Mouse (Mus musculus) thymus, postnatal 14 days (tissue): ENCODE data around the gene Gse1.

Experiments
- DNase-seq: peaks from one replicate; pipeline ENCODE4 v3.0.0; 2021

Gse1 gene

DNA sequence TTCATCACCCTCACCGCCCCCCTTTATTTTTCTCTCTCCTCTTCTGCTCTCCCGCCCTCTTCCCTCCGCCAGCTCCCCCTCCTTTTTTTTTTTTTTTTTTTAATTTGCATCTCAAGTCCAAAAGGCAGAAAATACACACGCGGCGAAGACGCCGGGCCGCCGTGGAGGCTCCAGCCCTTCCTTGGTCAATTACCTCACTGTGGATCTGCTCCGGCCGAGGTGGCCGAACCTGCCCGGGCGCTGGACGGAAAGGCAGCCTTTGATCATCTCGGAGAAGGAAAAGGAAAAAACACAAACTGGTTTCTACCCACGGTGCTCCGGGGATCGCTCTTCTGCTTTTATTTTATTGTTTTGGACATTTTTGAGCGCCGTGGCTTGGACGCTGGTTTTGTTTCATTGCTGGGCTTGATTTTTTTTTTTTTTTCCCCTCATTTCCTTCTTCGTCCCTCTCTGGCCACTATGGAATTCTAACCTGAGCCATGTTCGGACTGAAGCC is 260.4 kb downstream of the Gse1 start:
- no peak for DNase-seq

DNA sequence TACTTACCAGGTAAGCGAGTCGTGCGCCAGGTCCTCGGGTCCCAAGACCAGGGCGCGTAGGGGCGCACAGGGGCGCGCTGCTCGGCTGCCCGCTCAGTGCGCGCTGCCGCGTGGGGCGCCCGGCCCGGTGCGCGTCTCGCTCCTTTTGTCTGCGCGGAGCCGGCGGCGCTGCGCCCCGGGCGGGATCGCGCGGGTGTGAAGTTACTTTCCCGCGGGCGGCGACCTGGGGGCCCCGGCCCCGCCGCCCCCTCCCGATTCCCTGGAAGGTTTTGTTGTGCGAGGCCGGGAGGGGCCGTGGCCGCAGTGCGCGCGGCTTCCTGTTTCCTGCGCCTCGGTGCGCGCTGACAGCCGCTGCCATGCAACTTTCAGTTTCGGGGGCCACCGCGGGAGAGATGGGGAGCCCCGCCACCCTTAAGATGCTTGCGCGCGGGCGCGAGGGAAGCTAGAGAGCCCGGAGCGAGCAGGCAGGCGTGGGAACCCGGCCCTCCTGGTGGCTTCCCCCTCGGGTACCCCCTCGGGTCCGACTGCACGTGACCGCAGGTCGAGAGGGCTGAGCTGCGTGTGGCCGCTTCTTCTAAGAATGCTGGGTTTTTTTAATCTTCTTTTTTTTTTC is 261.0 kb downstream of the Gse1 start:
- DNase-seq = peak; percentile 93

DNA sequence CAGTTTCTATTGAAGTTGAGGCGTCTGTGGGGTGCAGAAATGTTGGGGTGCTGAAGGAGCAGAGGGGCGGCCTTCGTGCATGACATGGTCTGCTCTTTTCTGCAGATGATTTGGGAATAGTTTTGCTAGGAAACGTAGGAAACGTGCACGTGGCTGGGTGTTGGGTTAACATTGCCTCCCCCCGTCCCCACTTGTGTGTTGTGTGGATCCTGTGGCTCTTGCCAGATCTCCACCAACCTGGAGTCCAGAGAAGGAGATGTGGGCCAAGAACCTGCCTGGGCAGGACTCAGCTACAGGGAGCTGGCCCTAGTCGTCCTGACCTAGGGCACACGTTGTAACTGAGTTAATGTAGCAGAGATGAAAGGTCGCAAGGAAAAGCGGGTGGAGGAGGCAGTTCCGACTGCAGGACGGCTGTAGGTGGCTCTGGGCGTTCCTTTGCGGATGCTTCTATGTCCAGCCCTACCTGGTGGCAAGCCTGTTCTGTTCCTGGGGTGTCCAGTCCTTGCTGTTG is 261.6 kb downstream of the Gse1 start:
- DNase-seq = no peak

DNA sequence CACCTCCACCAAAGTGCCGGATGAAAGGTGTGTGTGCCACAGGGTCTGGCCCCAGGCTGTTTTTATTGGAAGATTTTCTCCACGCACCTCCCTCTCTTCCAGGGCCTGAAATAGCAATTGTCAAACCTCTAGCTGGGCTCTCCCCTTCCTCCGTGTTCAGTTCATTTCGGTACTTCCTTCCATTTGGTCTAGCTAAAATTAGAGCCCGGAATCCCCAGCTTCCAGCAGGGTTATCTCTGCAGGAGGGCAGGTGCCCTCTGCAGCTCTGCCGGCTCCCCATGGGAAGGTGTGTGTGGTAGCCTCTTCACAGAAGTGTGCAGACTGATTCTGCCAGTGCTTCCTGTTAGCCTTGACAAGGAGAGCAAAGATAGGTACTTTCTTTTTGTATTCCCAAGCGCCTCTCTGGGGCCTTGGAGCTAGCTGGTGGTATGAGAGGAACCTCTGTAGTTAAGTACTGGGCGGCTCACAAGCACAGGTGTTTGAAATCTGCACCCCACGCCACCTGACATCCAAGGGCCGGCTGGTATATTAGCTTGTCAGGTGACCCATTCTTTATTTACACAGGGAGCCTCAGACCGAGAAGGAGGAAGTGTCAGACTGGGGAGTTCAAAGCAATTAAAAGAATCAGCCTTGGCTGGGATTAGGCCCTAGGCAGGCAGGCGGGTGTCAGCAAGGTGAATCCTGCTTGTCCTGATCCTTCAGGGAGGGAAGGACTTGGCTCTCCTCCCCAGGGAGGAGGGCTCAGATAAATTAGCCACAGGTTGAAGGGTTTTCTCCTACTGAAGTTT is 262.3 kb downstream of the Gse1 start:
- no peak for DNase-seq

DNA sequence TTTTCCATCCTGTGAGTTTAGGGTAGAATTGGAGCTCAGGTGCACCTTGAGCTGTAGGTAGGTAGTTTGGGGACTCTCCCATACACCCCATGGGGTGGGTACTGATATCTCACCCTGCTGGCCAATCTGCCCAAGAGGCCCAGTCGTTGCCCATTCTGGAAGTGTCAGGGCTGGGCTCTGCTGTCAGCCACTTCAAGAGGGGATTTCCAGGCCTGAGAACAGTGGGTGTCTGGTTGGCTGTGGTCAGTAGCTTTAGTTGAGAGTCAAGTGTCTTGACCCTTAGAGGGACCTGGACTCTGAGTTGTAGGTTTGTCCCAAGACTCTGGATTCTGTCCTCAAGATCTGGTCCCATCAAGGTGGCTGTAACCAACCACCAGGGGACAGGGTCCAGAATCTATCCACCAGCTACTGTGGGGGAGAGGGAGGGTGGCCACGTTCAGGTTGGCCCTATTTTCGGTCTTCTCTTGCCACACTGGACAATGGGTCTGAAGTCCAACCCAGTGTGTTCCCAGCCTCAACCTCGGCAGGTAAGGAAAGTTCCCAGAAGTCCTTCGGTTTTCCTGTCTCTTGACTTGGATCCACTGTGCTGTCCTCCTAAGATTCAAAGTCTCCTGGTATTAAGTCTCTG is 263.0 kb downstream of the Gse1 start:
- DNase-seq = no peak

DNA sequence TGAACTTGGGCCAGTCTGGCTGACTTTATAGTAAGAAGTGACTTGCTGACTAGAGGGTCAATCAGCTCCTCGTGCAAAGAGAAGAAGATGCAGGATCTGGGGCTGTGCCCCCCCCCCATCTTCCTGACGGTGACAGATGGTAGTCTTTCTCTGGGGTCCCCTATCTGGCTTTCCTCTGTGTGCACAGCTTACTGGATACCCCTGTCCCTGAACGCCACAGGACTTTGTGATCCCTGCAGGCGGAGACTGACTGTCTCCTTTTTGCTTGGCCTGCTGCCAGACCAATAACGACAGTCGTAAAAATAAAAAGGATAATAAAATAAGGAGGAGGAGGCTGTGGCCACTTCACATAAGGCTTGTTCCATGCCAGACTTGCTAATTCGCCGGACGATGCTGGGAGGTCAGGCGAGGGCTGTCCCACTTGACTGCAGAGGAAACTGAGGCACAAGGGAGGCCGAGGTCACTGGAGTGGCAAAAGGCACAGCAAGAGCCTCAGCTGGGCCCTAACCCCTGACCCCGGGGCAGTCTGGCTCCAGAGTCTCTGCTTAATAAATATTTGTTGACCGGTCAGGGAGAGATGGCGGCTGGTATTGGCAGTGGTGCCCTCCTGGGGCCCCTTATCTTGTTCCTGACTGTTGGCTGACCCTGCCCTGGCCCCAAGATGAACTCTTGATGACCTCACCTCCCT is 264.1 kb downstream of the Gse1 start:
- DNase-seq = no peak

DNA sequence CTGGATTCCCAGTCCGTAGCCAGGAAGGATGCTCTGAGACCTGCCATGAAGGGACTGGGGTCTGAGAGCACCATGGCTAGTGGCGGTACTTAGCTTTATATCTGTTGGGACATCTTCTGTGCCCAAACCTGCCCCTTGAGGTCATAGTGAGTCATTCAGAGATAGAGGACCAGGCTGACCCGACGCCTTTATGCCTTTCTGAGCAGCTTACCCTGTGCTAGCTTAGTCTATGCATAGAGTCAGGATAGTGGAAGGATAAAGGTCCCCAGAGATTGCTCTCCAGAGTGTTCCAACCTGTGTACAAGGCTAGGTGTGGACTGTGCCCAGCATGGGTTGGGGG is 264.6 kb downstream of the Gse1 start:
- no peak for DNase-seq

DNA sequence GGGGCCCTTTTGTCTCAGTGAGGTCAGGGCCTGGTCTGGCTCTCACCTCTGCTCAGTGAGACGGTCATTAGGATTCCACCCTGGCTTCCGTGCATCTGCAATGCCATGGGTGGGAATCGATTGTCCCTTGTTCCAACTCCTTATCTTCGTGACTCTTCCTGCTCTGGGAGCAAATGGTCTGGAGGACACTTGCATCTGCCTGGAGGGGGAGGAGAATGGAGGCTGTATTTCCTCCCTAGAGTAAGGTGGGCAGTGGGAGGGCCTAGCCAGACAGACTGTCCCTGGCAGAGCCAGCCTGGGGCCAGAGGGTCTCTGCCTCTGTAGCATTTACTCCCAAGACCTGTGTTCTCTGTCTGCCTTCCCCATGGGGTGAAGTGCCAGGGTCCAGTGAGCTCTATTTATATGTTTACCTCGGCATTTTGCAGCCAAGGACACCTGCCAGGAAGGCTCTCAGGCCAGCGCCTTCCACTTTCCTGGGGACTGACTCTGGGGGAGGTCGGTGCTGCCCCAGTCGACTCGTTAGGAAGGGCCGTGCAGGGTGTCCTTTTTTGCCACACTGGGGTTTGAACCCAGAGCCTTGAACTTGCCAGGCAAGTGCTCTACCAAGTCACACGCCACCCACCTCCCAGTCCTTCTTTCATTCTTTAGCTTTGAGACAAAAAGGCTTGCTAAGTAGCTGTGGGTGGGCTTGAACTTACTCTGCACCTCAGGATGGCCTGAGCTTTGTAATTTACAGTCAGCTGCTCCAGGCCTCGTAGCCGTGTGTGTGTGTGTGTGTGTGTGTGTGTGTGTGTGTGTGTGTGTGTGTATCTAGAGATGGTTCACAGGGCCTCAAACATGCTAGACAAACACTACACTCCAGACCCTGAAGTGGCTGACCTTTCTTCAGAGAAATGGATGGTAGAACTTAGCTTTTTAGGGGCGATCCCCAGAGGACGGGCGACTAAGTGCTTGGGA is 265.5 kb downstream of the Gse1 start:
- DNase-seq = no peak

DNA sequence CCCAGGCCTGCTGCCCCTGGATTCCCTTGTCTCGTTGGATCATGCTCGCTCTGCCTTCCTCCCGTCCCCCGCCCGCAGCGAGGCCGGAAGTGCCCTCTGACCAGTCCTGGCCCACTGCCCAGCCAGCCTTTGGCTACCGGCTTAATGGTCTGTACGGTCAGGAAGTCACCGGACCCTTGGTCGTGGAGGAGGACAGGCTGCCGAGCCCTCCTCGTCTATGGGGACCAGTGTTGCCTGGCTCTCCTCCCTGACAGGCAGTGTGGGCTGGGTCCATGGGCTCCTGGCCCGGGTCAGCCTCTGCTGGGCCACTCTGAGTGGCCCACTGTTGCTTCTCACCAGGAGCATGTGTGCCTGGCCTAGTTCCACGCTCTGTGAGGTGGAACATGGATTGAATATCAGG is 266.6 kb downstream of the Gse1 start:
- DNase-seq = no peak

DNA sequence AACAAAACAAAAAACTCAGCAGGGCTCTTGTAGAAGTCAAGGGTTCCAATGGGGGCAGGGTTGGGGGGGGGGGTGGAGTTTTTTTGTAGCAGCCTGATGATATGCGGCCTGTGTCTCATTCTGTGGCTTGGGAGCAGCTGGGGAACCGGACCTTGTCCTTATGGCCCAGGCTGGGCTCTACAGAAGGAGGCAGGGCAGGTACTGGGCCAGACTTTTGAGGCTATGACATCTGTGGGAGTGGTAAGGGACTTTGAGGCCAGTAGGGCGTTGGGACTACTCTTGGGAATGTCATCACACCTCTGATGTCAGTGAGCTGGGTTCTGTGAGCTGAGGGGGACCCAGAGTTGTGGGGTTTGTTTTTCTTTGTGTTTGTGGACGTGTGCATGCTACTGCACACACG is 267.2 kb downstream of the Gse1 start:
- no peak for DNase-seq

DNA sequence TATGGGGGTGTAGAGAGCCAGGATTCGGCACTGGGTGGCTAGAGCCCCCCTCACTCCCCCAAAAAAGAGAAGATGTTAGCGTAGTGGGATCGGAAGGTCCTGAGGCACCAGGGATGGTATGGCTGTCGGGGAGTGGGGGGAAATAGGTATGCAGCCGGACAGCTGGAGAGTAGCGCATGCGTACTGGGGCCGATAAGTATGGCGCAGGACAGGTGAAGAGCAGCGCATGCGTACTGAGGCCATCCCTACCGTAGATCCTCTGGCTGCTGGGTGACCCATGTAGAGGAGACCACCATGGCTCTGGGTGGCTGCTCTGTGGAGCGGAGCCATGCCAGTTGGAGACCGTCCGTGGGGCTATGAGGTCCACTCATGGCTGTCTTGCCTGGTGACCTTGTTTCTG is 268.2 kb downstream of the Gse1 start:
- DNase-seq = no peak

DNA sequence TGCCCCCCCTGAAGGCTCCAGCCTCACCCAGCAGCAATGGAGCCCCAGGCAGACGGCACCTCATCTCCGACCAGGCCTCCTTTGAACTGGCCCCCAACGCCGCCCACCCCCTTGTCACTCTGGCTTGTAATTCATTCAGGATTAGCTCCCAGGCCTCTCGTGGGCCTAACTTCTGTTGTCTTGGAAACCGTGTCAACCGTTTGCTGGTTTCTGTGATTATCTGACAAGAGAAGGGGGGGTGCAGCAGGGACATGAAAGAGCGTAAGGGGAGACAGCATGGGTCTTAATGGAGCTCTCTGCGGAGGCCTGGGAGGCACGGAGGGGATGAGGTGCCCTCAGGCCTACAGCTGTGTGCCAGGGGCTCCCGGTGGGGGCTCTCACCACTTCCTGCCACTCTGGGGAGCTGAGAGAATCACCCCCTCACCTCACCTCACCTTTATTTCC is 269.3 kb downstream of the Gse1 start:
- peak; percentile 92 for DNase-seq

DNA sequence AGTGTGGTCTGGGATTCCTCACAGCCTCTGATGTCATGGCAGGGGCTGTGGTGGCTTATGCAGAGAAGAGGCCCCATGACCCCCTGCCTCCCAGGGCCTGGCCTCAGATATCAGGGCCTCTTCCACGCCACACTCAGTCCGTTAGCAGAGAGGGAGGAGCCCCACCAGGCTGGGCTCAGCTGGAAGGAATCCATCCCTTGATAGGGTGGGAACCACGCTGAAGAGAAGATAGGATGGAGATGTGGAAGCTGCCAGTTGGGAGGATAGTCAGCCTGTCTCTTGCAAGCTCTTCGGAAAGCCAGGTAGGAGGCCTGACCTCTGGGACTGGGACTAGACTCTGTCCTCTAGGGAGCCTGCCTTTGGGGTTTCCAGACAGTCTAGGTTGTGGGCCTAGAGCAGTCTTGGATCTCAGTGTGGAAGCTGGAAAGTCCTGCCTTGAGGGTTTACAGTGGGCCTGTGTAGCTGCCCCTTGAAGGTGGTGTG is 270.1 kb downstream of the Gse1 start:
- DNase-seq = no peak

DNA sequence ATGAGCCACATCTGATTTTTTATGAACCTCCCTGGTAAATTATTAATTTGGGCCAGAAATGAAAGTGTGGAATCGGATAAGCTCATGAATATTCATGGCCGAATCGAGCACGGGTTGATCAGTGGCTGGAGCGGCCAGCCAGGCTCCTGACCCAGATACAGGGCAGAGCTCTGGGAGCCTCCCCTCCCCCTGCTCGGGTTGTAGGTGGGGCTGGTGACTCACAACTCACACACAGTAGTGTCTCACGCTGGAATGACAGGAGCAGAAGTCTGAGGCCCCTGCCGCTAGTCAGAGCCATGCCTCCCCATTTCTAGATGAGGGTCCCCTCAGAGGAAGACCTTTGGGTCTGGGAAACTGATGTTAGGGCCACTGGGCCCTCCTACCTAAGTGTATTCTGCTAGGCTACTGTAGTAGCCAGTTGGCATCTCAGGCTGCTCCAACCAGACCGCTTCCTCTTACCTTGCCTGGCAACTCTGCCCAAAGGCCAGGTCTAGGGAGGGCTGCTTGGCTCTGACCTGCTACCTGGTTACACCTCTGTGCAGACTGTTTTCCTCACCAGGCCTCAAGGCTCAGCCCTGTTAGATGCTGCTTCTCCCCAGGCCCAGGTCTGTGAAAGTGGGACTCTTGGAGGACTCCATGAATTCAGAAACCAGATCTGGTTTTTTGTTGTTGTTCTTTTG is 270.8 kb downstream of the Gse1 start:
- DNase-seq = no peak

DNA sequence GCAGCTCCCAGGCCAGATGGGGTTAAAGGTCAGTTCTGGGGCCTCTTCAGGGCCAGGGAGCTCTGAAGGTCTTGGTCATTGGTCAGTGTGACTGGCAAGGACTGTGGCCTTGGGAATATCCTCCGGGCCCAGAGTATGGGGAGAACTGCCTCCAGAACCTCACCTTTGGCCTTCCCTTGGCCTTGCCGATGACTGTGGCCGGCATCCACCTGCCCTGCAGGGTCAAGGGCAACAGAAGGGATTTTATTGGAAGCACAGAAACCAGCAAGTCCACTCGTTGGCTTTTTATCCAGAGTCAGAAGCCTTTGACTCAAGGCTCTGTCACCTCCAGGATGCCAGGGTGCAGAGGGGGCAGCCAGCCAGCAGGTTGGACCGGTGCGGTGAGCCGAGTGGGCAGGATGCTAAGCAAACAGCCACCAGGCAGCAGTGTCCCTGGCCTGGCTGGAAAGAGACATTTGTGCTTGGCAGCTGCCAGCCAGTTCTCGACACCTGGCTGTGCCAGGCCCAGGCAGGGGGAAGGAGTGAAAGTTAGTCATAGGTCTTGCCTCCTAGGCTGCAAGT is 272.5 kb downstream of the Gse1 start:
- peak; percentile 59 for DNase-seq

DNA sequence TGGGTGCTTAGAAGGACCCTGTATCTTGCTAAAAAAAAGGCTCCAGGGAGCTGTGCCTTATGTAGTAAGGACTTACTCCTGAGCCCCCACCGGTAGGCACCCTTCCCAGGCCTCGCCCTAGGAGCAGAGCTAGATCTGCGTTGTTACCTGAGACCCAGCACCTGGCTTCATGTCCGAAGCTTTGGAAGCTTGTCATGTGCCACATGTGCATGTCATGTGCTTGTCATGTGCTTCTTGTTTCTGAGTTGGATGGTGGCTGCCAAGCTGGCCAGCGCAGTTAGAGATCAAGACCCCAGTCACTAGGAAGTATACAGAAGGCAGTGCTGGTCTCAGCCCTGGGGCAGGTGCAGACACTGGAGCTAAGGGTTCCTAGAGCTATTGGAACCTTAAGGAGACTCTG is 273.2 kb downstream of the Gse1 start:
- no peak for DNase-seq

DNA sequence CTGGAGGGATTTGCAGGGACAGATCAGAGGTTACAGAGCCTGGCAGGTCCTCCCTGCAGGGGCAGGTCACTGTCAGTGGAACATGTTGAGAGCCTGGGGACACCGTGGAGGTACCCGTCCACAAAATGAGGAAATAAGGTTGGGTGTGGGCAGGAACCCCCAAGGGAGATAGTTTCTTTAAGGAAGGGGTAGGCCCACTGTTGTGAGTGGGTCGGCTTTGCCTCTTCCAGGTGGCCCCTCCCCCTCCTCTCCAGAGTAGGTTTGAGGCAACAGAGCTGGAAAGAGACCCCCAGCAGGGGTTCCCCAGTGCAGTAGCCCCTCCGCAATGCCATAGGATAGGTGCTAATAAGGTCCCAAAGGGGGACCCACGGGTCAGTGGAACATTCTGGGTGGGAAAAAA is 274.2 kb downstream of the Gse1 start:
- no peak for DNase-seq

DNA sequence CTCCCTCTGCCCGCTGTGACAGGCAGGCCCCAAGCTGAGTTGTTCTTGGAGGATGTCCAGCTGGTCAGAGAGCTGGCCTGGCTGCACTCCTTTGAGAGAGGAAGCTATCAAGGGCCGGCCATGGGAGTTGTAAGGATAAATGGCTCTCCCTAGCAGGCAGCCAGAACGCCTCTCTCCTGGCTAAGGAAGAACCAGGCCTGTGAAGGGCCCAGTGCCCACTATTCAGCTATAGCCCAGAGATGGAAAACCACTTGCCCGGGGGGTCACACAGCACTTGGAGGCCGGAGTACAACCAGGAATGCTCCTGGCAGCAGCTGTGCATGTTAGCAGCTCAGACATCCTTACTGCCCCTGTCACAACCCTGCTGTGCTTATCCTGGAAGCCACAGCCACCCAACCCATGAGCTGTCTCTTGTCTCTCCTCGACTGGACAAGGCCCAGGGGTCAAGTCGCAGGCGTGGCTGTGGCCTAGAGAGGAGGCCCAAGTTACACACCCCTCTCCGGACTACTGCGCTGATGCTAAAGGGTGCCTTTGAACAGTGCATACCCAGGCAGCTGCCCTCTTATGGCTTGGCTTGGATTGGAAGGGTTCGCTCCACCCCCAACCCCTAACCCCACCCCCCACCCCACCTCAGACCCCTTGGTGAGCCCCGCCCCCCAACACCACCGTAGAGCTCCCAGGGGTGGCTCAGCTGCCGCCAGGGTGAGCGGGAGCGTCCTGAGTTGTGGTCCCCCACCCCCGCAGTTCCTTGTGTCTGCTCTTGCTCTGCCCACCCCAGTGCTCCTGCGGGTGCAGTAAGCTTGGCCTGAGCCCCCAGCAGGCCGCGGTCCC is 276.2 kb downstream of the Gse1 start:
- peak; percentile 90 for DNase-seq

DNA sequence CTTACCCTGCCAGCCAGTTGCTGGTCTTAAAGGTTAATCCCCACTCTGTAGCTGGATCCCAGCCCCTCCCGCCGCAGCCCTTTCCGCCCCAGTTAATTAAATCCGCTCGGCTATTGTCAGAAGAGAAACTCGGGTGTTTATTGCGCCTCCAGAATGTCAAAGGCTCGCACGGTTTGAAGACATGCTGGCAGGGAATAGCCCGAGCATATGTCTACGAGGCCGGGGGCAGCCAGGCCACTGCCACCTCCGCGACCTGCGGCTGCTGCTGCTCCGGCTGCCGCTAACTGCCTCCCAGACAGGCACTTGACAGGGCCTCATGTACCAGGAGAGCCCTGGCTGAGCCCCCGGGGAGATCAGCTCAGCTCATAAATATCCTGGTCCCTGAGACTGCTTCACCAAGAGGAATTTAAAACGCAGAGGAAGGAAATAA is 276.8 kb downstream of the Gse1 start:
- peak; percentile 62 for DNase-seq
